Mouse (Mus musculus): ENCODE data around the gene Ing3. TPM values are rescaled to one million over a fixed set of nuclear protein-coding genes. Genes with fewer than 3 reads are reported as not detected.

Gene Ing3
- polyA plus RNA-seq, 1 experiment from 2014 or later: 45.7 TPM

DNA sequence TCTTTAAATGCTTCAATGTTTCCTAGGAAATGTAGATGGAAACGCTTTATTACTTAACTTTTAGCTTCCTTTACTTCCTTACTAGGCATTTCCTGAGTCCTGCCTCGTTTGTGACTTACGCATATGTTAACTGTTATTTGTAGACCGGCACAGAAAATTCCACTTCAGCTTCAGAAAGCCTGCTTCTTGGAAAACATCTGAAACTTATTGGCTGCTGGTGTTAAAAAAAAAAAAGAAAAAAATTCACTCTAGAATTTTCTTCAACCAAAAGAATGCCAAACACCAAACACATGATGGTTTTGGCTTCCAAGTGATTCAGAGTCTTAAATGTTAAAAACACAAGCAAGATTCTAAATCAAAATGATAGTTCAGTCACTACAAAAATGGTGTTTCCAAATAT is 39.7 kb downstream of the Ing3 start:
- Histone ChIP-seq H3K9me3 (ENCODE audit: control insufficient read depth, low read length) (no peaks in the 10 kb centered on the region), H3K36me3 (ENCODE audit: control insufficient read depth, insufficient read depth, low read length) (no peaks in the 10 kb centered on the region), H3K4me3 (ENCODE audit: low read length) (no peak overlapping the region), H3K27ac (ENCODE audit: low read depth, low read length) (no peak overlapping the region), H3K4me2 (ENCODE audit: low read length) (no peak overlapping the region), H3K9ac (ENCODE audit: low read depth, low read length) (no peak overlapping the region), H3K4me1 (ENCODE audit: control insufficient read depth, insufficient read depth, low read depth, low read length) (peaks cover 17% of the 10 kb centered on the region), H3K27me3 (replicated peaks; ENCODE audit: control insufficient read depth, insufficient read depth, low read length) (peaks cover 10% of the 10 kb centered on the region)
- no peak for ATAC-seq
- WGBS: 82% methylated on average over 4 of the region's 4 CpGs

DNA sequence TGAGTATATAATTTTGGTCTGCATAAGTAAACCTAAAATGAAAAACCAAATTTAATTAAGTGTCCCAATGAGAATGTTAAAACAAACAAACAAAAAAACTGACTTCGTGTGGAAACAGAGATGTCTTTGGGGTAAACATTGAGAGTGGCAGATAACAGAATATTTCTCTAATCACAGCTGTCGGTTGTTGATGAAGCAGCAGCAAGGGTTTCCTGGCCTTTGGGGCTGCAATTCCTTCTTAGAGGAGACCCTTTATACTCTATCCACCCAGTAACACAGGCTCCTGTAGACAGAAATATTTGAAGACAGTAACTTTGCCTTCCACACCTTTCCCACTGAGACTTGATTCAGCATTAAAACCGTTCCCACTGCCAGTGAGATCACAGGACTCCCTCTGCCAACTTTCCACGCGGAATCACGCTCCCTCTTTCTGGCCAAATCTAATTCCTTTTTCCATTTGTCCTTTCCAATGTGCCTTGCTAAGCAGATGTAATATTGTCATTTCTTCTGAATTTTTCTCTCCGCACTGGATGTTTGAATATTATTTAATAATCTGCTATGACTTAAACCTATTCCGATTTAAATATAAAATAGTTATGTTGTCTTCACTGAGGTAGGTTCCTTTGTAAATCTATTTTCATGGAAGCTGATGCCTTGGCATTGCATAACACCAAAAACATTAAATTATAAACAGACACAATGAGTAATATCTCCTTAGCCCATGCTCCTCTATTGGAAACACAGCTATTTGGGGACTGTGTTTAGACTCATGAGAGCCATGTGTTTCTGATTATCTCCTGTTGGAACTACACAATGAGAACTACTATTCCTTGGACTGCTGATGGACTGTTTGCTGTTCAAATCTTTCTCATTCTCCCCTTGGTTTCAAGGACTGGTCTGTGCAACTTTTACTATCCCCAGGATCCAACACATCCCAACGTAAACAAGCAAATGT is 41.1 kb downstream of the Ing3 start:
- Histone ChIP-seq H3K27ac (ENCODE audit: low read depth, low read length) (no peak overlapping the region), H3K4me3 (ENCODE audit: low read length) (no peak overlapping the region), H3K9me3 (ENCODE audit: control insufficient read depth, low read length) (no peaks in the 10 kb centered on the region), H3K36me3 (ENCODE audit: control insufficient read depth, insufficient read depth, low read length) (no peaks in the 10 kb centered on the region), H3K4me2 (ENCODE audit: low read length) (no peak overlapping the region), H3K27me3 (replicated peaks; ENCODE audit: control insufficient read depth, insufficient read depth, low read length) (peaks cover 10% of the 10 kb centered on the region), H3K9ac (ENCODE audit: low read depth, low read length) (no peak overlapping the region), H3K4me1 (ENCODE audit: control insufficient read depth, insufficient read depth, low read depth, low read length) (peaks cover 13% of the 10 kb centered on the region)
- WGBS: 76% methylated on average over 9 of the region's 9 CpGs
- ATAC-seq: no peak

DNA sequence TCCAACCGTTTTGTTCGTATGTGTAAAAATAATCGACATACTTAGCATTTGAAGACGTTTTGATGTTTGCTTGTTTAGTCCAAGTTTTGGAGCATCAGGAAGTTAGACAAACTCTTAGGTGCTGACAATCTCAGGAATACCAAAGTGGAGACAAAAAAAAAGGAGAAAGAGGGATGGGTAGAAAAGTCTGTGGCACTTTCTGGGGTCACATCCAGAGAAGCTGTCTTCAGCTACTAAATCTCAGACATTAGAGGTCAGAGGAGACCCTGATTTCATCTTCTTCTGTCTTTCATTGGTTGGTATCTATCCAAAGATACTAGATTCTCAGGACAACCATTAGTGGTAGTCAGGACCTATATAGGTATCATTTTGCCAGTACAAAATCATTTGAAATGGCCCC is 41.8 kb downstream of the Ing3 start:
- 89% methylated on average over 4 of the region's 4 CpGs for WGBS
- no peak for ATAC-seq

DNA sequence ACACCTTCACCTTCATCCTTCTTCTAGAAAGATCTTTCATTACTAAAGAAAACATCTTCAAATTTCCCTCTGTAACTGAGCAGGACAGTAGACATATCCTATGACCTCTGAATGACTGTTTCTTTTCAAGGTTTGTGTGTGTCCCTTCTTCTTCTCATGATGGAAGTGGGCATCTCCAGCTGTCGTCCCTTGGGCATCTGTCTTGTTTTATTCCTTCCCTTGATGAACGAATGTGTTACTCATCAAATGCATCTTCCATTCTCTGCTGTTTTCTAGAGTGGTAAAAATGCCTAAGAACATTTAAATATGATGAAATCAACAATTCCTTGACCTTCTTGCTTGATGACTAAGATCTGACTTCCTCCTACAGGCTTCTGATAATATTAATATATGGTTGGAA is 43.7 kb downstream of the Ing3 start:
- WGBS: 88% methylated on average over 2 of the region's 2 CpGs
- H3K4me3 ChIP-seq (ENCODE audit: low read length): no peak overlapping the region
- H3K27ac ChIP-seq (ENCODE audit: low read depth, low read length): no peak overlapping the region
- H3K4me2 ChIP-seq (ENCODE audit: low read length): no peak overlapping the region
- H3K4me1 ChIP-seq (ENCODE audit: control insufficient read depth, insufficient read depth, low read depth, low read length): no peaks in the 10 kb centered on the region
- no peaks in the 10 kb centered on the region for H3K36me3 ChIP-seq (ENCODE audit: control insufficient read depth, insufficient read depth, low read length)
- no peaks in the 10 kb centered on the region for H3K9me3 ChIP-seq (ENCODE audit: control insufficient read depth, low read length)
- no peak for ATAC-seq
- H3K9ac ChIP-seq (ENCODE audit: low read depth, low read length): no peak overlapping the region
- peaks cover 1% of the 10 kb centered on the region; the same call in 1 of the 2 replicates for H3K27me3 ChIP-seq (replicated peaks; ENCODE audit: control insufficient read depth, insufficient read depth, low read length)

More for the DNA sequence above, 41.8 kb downstream of the Ing3 start:
- Histone ChIP-seq H3K4me1 (ENCODE audit: control insufficient read depth, insufficient read depth, low read depth, low read length) (peaks cover 7% of the 10 kb centered on the region), H3K27me3 (replicated peaks; ENCODE audit: control insufficient read depth, insufficient read depth, low read length) (peaks cover 10% of the 10 kb centered on the region), H3K4me3 (ENCODE audit: low read length) (no peak overlapping the region), H3K9ac (ENCODE audit: low read depth, low read length) (no peak overlapping the region), H3K27ac (ENCODE audit: low read depth, low read length) (no peak overlapping the region), H3K36me3 (ENCODE audit: control insufficient read depth, insufficient read depth, low read length) (no peaks in the 10 kb centered on the region), H3K4me2 (ENCODE audit: low read length) (no peak overlapping the region), H3K9me3 (ENCODE audit: control insufficient read depth, low read length) (no peaks in the 10 kb centered on the region)

DNA sequence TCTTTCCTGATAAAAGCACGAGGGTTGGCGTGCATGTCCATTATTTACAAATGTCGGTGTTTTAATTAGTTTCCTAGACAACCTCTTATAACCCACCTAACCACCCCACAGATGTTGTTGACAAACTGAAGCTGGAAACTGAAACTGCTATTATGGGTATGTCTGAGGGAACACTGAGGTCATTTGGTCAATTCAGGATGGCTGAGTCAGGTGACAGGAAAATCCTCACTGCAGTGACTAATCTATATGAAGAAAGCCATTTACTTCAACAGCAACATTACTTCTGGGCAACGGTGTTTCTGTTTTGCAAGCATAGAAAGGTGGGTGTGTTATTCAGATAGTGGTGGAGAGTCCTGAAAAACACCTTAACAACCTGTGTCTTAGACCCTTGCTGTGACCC is 48.8 kb downstream of the Ing3 start:
- Histone ChIP-seq H3K4me3 (ENCODE audit: low read length) (no peak overlapping the region), H3K9ac (ENCODE audit: low read depth, low read length) (no peak overlapping the region), H3K27me3 (replicated peaks; ENCODE audit: control insufficient read depth, insufficient read depth, low read length) (no peaks in the 10 kb centered on the region), H3K9me3 (ENCODE audit: control insufficient read depth, low read length) (no peaks in the 10 kb centered on the region), H3K4me2 (ENCODE audit: low read length) (no peak overlapping the region), H3K27ac (ENCODE audit: low read depth, low read length) (no peak overlapping the region), H3K4me1 (ENCODE audit: control insufficient read depth, insufficient read depth, low read depth, low read length) (no peaks in the 10 kb centered on the region), H3K36me3 (ENCODE audit: control insufficient read depth, insufficient read depth, low read length) (no peaks in the 10 kb centered on the region)
- ATAC-seq: no peak
- 58% methylated on average over 4 of the region's 4 CpGs for WGBS

DNA sequence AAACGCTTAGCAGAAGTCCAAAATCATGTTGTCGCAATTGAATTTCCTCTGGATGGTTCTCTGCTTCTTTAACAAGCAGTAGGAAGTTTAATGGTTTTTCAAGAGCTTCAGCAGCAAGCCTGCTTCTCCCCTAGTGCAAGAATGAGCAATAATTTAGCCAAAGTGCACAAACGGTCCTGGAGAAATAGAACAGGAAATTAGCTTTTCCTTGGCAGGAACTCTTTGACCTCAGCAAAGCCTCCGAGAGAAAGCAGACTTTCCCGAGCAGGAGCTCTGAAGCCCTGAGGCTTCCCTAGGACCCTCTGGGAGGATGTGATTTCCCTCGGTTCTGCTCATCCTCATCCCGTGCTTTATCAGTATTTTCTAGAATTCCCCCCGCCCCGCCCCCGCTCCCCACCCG is 49.7 kb downstream of the Ing3 start:
- no peak overlapping the region for H3K9ac ChIP-seq (ENCODE audit: low read depth, low read length)
- 57% methylated on average over 11 of the region's 11 CpGs for WGBS

DNA sequence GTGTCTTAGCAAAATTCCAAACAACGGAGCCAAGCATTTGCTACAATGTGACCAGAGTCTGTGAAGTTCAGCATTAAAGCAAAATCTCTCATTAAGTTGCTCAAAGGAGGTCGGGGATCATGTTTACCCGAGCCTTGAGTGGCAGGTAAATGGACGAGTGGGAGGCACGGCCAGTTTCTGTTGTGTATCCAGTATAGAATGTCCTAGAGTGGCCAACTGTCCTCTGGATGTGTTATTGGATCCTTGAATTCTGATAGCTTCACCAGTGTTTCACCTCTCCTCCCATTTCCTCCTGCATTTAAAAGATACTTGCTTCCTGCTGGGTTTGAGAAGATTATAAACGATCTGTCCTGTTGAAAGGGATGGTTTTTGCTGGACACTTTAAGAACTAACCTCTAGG is 50.7 kb downstream of the Ing3 start:
- 67% methylated on average over 6 of the region's 6 CpGs for WGBS
- Histone ChIP-seq H3K4me3 (ENCODE audit: low read length) (no peak overlapping the region), H3K27ac (ENCODE audit: low read depth, low read length) (no peak overlapping the region), H3K4me1 (ENCODE audit: control insufficient read depth, insufficient read depth, low read depth, low read length) (no peaks in the 10 kb centered on the region), H3K4me2 (ENCODE audit: low read length) (no peak overlapping the region), H3K9me3 (ENCODE audit: control insufficient read depth, low read length) (no peaks in the 10 kb centered on the region), H3K9ac (ENCODE audit: low read depth, low read length) (no peak overlapping the region), H3K27me3 (replicated peaks; ENCODE audit: control insufficient read depth, insufficient read depth, low read length) (no peaks in the 10 kb centered on the region), H3K36me3 (ENCODE audit: control insufficient read depth, insufficient read depth, low read length) (no peaks in the 10 kb centered on the region)
- ATAC-seq: no peak

More for the DNA sequence above, 49.7 kb downstream of the Ing3 start:
- Histone ChIP-seq H3K9me3 (ENCODE audit: control insufficient read depth, low read length) (no peaks in the 10 kb centered on the region), H3K4me3 (ENCODE audit: low read length) (no peak overlapping the region), H3K4me1 (ENCODE audit: control insufficient read depth, insufficient read depth, low read depth, low read length) (no peaks in the 10 kb centered on the region), H3K27ac (ENCODE audit: low read depth, low read length) (no peak overlapping the region), H3K27me3 (replicated peaks; ENCODE audit: control insufficient read depth, insufficient read depth, low read length) (no peaks in the 10 kb centered on the region), H3K4me2 (ENCODE audit: low read length) (no peak overlapping the region), H3K36me3 (ENCODE audit: control insufficient read depth, insufficient read depth, low read length) (no peaks in the 10 kb centered on the region)
- no peak for ATAC-seq

DNA sequence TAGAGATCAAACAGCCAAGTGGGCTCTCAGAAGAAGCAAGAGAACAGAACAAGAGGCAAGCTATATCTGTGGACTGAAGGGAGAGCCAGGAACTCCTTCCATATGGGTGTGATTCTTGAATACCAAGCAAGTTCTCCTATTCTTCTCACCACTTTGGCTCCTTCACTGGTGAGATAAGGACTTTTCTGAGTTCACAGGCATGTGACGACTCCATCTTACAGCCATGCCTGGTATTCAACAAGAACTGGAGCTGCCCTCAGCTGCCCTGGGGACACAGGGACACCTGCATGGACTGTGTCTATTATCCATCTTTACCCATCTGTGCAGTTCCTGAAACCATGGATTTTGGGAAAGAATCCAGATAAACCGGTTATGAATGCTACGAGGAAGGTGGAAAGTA is 51.5 kb downstream of the Ing3 start:
- H3K9ac ChIP-seq (ENCODE audit: low read depth, low read length): no peak overlapping the region

DNA sequence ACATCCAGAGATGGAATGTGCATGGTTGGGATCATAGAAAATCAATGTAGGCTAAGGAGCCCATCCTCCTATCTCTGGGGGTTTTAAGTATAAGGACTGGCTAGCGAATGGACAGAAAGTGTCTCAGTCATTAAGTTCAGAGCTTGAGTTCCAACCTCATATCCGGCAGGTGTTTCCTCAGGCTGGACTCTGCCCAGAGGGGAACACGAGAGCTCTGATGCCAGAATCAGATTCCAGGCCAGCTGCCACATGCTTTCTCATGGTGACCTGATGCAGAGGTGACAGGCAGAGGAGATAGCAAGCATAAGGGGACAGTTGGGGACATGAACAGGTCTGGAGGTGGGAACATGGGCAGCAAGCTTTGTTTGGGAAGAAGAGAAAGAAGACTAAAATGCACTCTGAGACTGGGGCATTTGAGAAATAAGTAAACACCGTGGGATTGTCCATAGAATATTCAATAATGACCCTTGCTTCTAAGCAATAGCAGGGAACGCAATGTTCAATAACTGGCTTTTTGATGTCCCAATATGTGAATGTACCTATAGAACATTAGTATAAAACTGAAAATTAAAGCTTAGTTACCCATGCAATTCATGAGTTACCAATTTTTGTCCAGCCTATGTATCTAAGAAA is 52.0 kb downstream of the Ing3 start:
- Histone ChIP-seq H3K27ac (ENCODE audit: low read depth, low read length) (no peak overlapping the region), H3K4me2 (ENCODE audit: low read length) (no peak overlapping the region), H3K4me3 (ENCODE audit: low read length) (no peak overlapping the region), H3K4me1 (ENCODE audit: control insufficient read depth, insufficient read depth, low read depth, low read length) (no peaks in the 10 kb centered on the region), H3K36me3 (ENCODE audit: control insufficient read depth, insufficient read depth, low read length) (no peaks in the 10 kb centered on the region), H3K9me3 (ENCODE audit: control insufficient read depth, low read length) (no peaks in the 10 kb centered on the region), H3K9ac (ENCODE audit: low read depth, low read length) (no peak overlapping the region), H3K27me3 (replicated peaks; ENCODE audit: control insufficient read depth, insufficient read depth, low read length) (no peaks in the 10 kb centered on the region)
- no peak for ATAC-seq
- WGBS: 85% methylated on average over 5 of the region's 5 CpGs

More for the DNA sequence above, 51.5 kb downstream of the Ing3 start:
- WGBS: 90% methylated on average over 3 of the region's 3 CpGs
- Histone ChIP-seq H3K9me3 (ENCODE audit: control insufficient read depth, low read length) (no peaks in the 10 kb centered on the region), H3K4me1 (ENCODE audit: control insufficient read depth, insufficient read depth, low read depth, low read length) (no peaks in the 10 kb centered on the region), H3K27me3 (replicated peaks; ENCODE audit: control insufficient read depth, insufficient read depth, low read length) (no peaks in the 10 kb centered on the region), H3K4me3 (ENCODE audit: low read length) (no peak overlapping the region), H3K4me2 (ENCODE audit: low read length) (no peak overlapping the region), H3K36me3 (ENCODE audit: control insufficient read depth, insufficient read depth, low read length) (no peaks in the 10 kb centered on the region), H3K27ac (ENCODE audit: low read depth, low read length) (no peak overlapping the region)
- ATAC-seq: no peak

All from hindbrain, embryonic 16.5 days (tissue).